Mouse (Mus musculus): Measurements from ENCODE around the gene Disp3. TPM values are rescaled to one million over a fixed set of nuclear protein-coding genes. Genes with fewer than 3 reads are reported as not detected.
A peak's percentile ranks its signal among the peaks of the same experiment; 100 is the strongest.

Disp3 gene
- polyA plus RNA-seq, 1 experiment from 2014 or later = 12.4 TPM

GRCm38 (mm10) chr4:148192707-148193245 is 95.0 kb downstream of the Disp3 start:
- H3K27ac ChIP-seq (ENCODE audit: low read length) = no peak overlapping the region

More at GRCm38 (mm10) chr4:148192707-148193245, 95.0 kb downstream of the Disp3 start:
- Histone ChIP-seq H3K4me2 (ENCODE audit: low read length) (0 out of 2 replicates have a peak overlapping the region, but pooled peaks have one; percentile 5), H3K36me3 (ENCODE audit: control insufficient read depth, insufficient read depth, low read length) (no peaks in the 10 kb centered on the region), H3K9me3 (replicated peaks; ENCODE audit: control insufficient read depth, low read length, poor library complexity, severe bottlenecking) (no peaks in the 10 kb centered on the region), H3K4me3 (ENCODE audit: low read depth, low read length) (no peak overlapping the region), H3K9ac (ENCODE audit: low read depth, low read length) (no peak overlapping the region), H3K27me3 (ENCODE audit: control insufficient read depth, insufficient read depth, low read depth, low read length) (no peaks in the 10 kb centered on the region), H3K4me1 (ENCODE audit: control insufficient read depth, insufficient read depth, low read length) (peaks cover 4% of the 10 kb centered on the region; the same call in 1 of the 2 replicates)
- no peak for ATAC-seq
- WGBS = 36% methylated on average over 11 of the region's 11 CpGs

Other genes with a start within 250 kb of the Disp3 start
- gene Clcn6, start 249.1 kb downstream of the Disp3 start, polyA plus RNA-seq (2015; fragmentation: Nextera tagmentation; extraction: Ambion mirVana) = 36.5 and 36.9 TPM in 2 replicates
- 21.5 and 22.2 TPM in 2 replicates for gene Mthfr, start 248.9 kb downstream of the Disp3 start, polyA plus RNA-seq (2015; fragmentation: Nextera tagmentation; extraction: Ambion mirVana)
- gene Agtrap, start 199.9 kb downstream of the Disp3 start, polyA plus RNA-seq (2015; fragmentation: Nextera tagmentation; extraction: Ambion mirVana) = 7.7 and 8.1 TPM in 2 replicates
- gene Mad2l2, start 157.6 kb downstream of the Disp3 start, polyA plus RNA-seq (2015; fragmentation: Nextera tagmentation; extraction: Ambion mirVana) = 98.2 and 100 TPM in 2 replicates
- gene Draxin, start 157.3 kb downstream of the Disp3 start, polyA plus RNA-seq (2015; fragmentation: Nextera tagmentation; extraction: Ambion mirVana) = 11.8 and 11.9 TPM in 2 replicates
- gene Fbxo6, start 135.8 kb downstream of the Disp3 start, polyA plus RNA-seq (2015; fragmentation: Nextera tagmentation; extraction: Ambion mirVana) = 18.5 and 23.8 TPM in 2 replicates
- 90.1 and 102 TPM in 2 replicates for gene Fbxo44, start 127.5 kb downstream of the Disp3 start, polyA plus RNA-seq (2015; fragmentation: Nextera tagmentation; extraction: Ambion mirVana)
- 5.6 and 9.4 TPM in 2 replicates for gene Fbxo2, start 127.3 kb downstream of the Disp3 start, polyA plus RNA-seq (2015; fragmentation: Nextera tagmentation; extraction: Ambion mirVana)
- 19.8 and 20.5 TPM in 2 replicates for gene Ubiad1, start 156.8 kb upstream of the Disp3 start, polyA plus RNA-seq (2015; fragmentation: Nextera tagmentation; extraction: Ambion mirVana)
- 23.0 and 24.4 TPM in 2 replicates for gene Mtor, start 160.6 kb upstream of the Disp3 start, polyA plus RNA-seq (2015; fragmentation: Nextera tagmentation; extraction: Ambion mirVana)
- gene Angptl7, start 212.5 kb upstream of the Disp3 start, polyA plus RNA-seq (2015; fragmentation: Nextera tagmentation; extraction: Ambion mirVana) = 0.34 and 0.43 TPM in 2 replicates

Data from midbrain, embryonic 16.5 days (tissue).